Mouse (Mus musculus): ENCODE measurements at regions not wholly inside any gene's neighbourhood (a gene's known extent, or its start where the extent isn't known, plus 50 kb on each side); places are given as distances from the start of the nearest gene placed in this dataset.

- Histone ChIP-seq H3K9me3 (replicated peaks) (no peaks in the 10 kb centered on the region), H3K4me3 (no peak overlapping the region), H3K36me3 (no peaks in the 10 kb centered on the region), H3K9ac (no peak overlapping the region), H3K27me3 (replicated peaks) (no peaks in the 10 kb centered on the region), H3K27ac (no peak overlapping the region), H3K4me1 (no peaks in the 10 kb centered on the region), H3K4me2 (no peak overlapping the region)
- 79% methylated on average over 18 of the region's 18 CpGs for WGBS (ENCODE audit: insufficient replicate concordance)
- no peak for ATAC-seq
Measured at GRCm38 (mm10) chr10:111855496-111855895, 117.0 kb upstream of the Krr1 start.

- Histone ChIP-seq H3K4me1 (no peaks in the 10 kb centered on the region), H3K9ac (no peak overlapping the region), H3K36me3 (no peaks in the 10 kb centered on the region), H3K4me3 (no peak overlapping the region), H3K27me3 (replicated peaks) (no peaks in the 10 kb centered on the region), H3K9me3 (replicated peaks) (no peaks in the 10 kb centered on the region), H3K4me2 (no peak overlapping the region), H3K27ac (no peak overlapping the region)
- no peak for ATAC-seq
- 63% methylated on average over 6 of the region's 6 CpGs for WGBS (ENCODE audit: insufficient replicate concordance)
Measured at GRCm38 (mm10) chr10:111858403-111858802, 114.1 kb upstream of the Krr1 start.

- no peak overlapping the region for H3K4me2 ChIP-seq
- H3K9ac ChIP-seq: no peak overlapping the region
- H3K36me3 ChIP-seq: no peaks in the 10 kb centered on the region
- no peaks in the 10 kb centered on the region for H3K27me3 ChIP-seq (replicated peaks)
- H3K4me1 ChIP-seq: no peaks in the 10 kb centered on the region
- H3K4me3 ChIP-seq: no peak overlapping the region
- H3K9me3 ChIP-seq (replicated peaks): no peaks in the 10 kb centered on the region
- H3K27ac ChIP-seq: no peak overlapping the region
- ATAC-seq: no peak
- WGBS (ENCODE audit: insufficient replicate concordance): 69% methylated on average over 8 of the region's 8 CpGs
Measured at GRCm38 (mm10) chr10:111865286-111865830, 107.1 kb upstream of the Krr1 start.

- H3K9me3 ChIP-seq (replicated peaks): no peaks in the 10 kb centered on the region
- ATAC-seq: no peak
- H3K4me2 ChIP-seq: no peak overlapping the region
- 54% methylated on average over 6 of the region's 6 CpGs for WGBS (ENCODE audit: insufficient replicate concordance)
- H3K36me3 ChIP-seq: no peaks in the 10 kb centered on the region
- no peak overlapping the region for H3K27ac ChIP-seq
- no peaks in the 10 kb centered on the region for H3K27me3 ChIP-seq (replicated peaks)
- no peak overlapping the region for H3K4me3 ChIP-seq
- H3K9ac ChIP-seq: no peak overlapping the region
- no peaks in the 10 kb centered on the region for H3K4me1 ChIP-seq
Measured at GRCm38 (mm10) chr10:111867102-111867501, 105.4 kb upstream of the Krr1 start.

- H3K4me2 ChIP-seq: no peak overlapping the region
- H3K36me3 ChIP-seq: no peaks in the 10 kb centered on the region
- H3K4me3 ChIP-seq: no peak overlapping the region
- 31% methylated on average over 6 of the region's 6 CpGs for WGBS (ENCODE audit: insufficient replicate concordance)
- H3K9ac ChIP-seq: no peak overlapping the region
- ATAC-seq: no peak
- H3K9me3 ChIP-seq (replicated peaks): no peaks in the 10 kb centered on the region
- no peak overlapping the region for H3K27ac ChIP-seq
- no peaks in the 10 kb centered on the region for H3K27me3 ChIP-seq (replicated peaks)
- no peaks in the 10 kb centered on the region for H3K4me1 ChIP-seq
Measured at GRCm38 (mm10) chr10:111867538-111867937, 104.9 kb upstream of the Krr1 start.

- no peak for ATAC-seq
- H3K27me3 ChIP-seq (replicated peaks): no peaks in the 10 kb centered on the region
- no peaks in the 10 kb centered on the region for H3K9me3 ChIP-seq (replicated peaks)
- no peak overlapping the region for H3K9ac ChIP-seq
- H3K4me1 ChIP-seq: no peaks in the 10 kb centered on the region
- no peak overlapping the region for H3K4me2 ChIP-seq
- H3K27ac ChIP-seq: no peak overlapping the region
- H3K36me3 ChIP-seq: no peaks in the 10 kb centered on the region
- no peak overlapping the region for H3K4me3 ChIP-seq
- WGBS (ENCODE audit: insufficient replicate concordance): 55% methylated on average over 3 of the region's 3 CpGs
Measured at GRCm38 (mm10) chr10:111880354-111880753, 92.1 kb upstream of the Krr1 start.

- Histone ChIP-seq H3K4me3 (no peak overlapping the region), H3K27ac (no peak overlapping the region), H3K27me3 (replicated peaks) (no peaks in the 10 kb centered on the region), H3K4me2 (no peak overlapping the region), H3K9me3 (replicated peaks) (no peaks in the 10 kb centered on the region), H3K9ac (no peak overlapping the region), H3K36me3 (no peaks in the 10 kb centered on the region), H3K4me1 (no peaks in the 10 kb centered on the region)
- WGBS (ENCODE audit: insufficient replicate concordance): 78% methylated on average over 24 of the region's 24 CpGs
- no peak for ATAC-seq
Measured at GRCm38 (mm10) chr10:111881339-111882211, 90.9 kb upstream of the Krr1 start.

- no peaks in the 10 kb centered on the region for H3K36me3 ChIP-seq
- no peak overlapping the region for H3K4me3 ChIP-seq
- no peak overlapping the region for H3K9ac ChIP-seq
- H3K9me3 ChIP-seq (replicated peaks): no peaks in the 10 kb centered on the region
- H3K27me3 ChIP-seq (replicated peaks): no peaks in the 10 kb centered on the region
- 83% methylated on average over 6 of the region's 6 CpGs for WGBS (ENCODE audit: insufficient replicate concordance)
- H3K4me2 ChIP-seq: no peak overlapping the region
- no peaks in the 10 kb centered on the region for H3K4me1 ChIP-seq
- ATAC-seq: no peak
- no peak overlapping the region for H3K27ac ChIP-seq
Measured at GRCm38 (mm10) chr10:111882521-111882920, 89.9 kb upstream of the Krr1 start.

- ATAC-seq: no peak
- WGBS (ENCODE audit: insufficient replicate concordance): 75% methylated on average over 4 of the region's 4 CpGs
- H3K27me3 ChIP-seq (replicated peaks): no peaks in the 10 kb centered on the region
Measured at GRCm38 (mm10) chr10:111884701-111885100, 87.8 kb upstream of the Krr1 start.

GRCm38 (mm10) chr10:111889111-111889510 lies 83.4 kb upstream of the Krr1 start:
- 69% methylated on average over 5 of the region's 5 CpGs for WGBS (ENCODE audit: insufficient replicate concordance)

More at GRCm38 (mm10) chr10:111884701-111885100, 87.8 kb upstream of the Krr1 start:
- H3K4me3 ChIP-seq: no peak overlapping the region
- H3K4me2 ChIP-seq: no peak overlapping the region
- H3K27ac ChIP-seq: no peak overlapping the region
- H3K9ac ChIP-seq: no peak overlapping the region
- H3K36me3 ChIP-seq: no peaks in the 10 kb centered on the region
- H3K9me3 ChIP-seq (replicated peaks): no peaks in the 10 kb centered on the region
- no peaks in the 10 kb centered on the region for H3K4me1 ChIP-seq

GRCm38 (mm10) chr10:111893489-111893888 lies 79.0 kb upstream of the Krr1 start:
- Histone ChIP-seq H3K36me3 (no peaks in the 10 kb centered on the region), H3K9ac (no peak overlapping the region), H3K4me3 (no peak overlapping the region), H3K27me3 (replicated peaks) (no peaks in the 10 kb centered on the region), H3K27ac (no peak overlapping the region), H3K4me1 (no peaks in the 10 kb centered on the region), H3K4me2 (no peak overlapping the region), H3K9me3 (replicated peaks) (no peaks in the 10 kb centered on the region)
- ATAC-seq: no peak
- 71% methylated on average over 5 of the region's 5 CpGs for WGBS (ENCODE audit: insufficient replicate concordance)

More at GRCm38 (mm10) chr10:111889111-111889510, 83.4 kb upstream of the Krr1 start:
- H3K4me1 ChIP-seq: no peaks in the 10 kb centered on the region
- no peak for ATAC-seq
- no peaks in the 10 kb centered on the region for H3K27me3 ChIP-seq (replicated peaks)
- no peaks in the 10 kb centered on the region for H3K9me3 ChIP-seq (replicated peaks)
- no peak overlapping the region for H3K27ac ChIP-seq
- no peaks in the 10 kb centered on the region for H3K36me3 ChIP-seq
- H3K9ac ChIP-seq: no peak overlapping the region
- no peak overlapping the region for H3K4me2 ChIP-seq
- H3K4me3 ChIP-seq: no peak overlapping the region

GRCm38 (mm10) chr10:111893941-111894340 lies 78.5 kb upstream of the Krr1 start:
- WGBS (ENCODE audit: insufficient replicate concordance): 69% methylated on average over 8 of the region's 8 CpGs

More at GRCm38 (mm10) chr10:111893941-111894340, 78.5 kb upstream of the Krr1 start:
- Histone ChIP-seq H3K4me2 (no peak overlapping the region), H3K4me3 (no peak overlapping the region), H3K4me1 (no peaks in the 10 kb centered on the region), H3K27me3 (replicated peaks) (no peaks in the 10 kb centered on the region), H3K9ac (no peak overlapping the region), H3K36me3 (no peaks in the 10 kb centered on the region), H3K9me3 (replicated peaks) (no peaks in the 10 kb centered on the region), H3K27ac (no peak overlapping the region)
- ATAC-seq: no peak

Data from liver, embryonic 12.5 days (tissue).